Mouse (Mus musculus) Patski (cell line): Measurements from ENCODE around the gene Rpn1. TPM values are rescaled to one million over a fixed set of nuclear protein-coding genes. Genes with fewer than 3 reads are reported as not detected.

Experiments
- ATAC-seq: fragments of 100-300 bp; one replicate; pipeline ENCODE4 v1.8.0; 2021
- CTCF ChIA-PET: fragments of 350-600 bp; sonication (Branson Sonifier 250); formaldehyde crosslinking; loops from one replicate; lab custom pipeline; 2022; ENCODE audit warnings: inconsistent platforms; lab: Charles Lee
- POLR2A ChIA-PET: fragments of 350-600 bp; sonication (Branson Sonifier 250); formaldehyde crosslinking; loops from one replicate; lab custom pipeline; 2022; ENCODE audit warnings: antibody characterized with exemption, inconsistent platforms; lab: Charles Lee
- DNase-seq: peaks from one replicate; pipeline ENCODE4 v3.0.0-alpha.2; 2011; ENCODE audit warnings: low read depth, low spot score
- H3K27me3 ChIP-seq: fragments of 371-371 bp; one replicate; pipeline ENCODE4 v1.5.1; 2021
- CTCF ChIP-seq: fragments of 100-300 bp; IDR thresholded peaks from one replicate; pipeline ENCODE4 v1.5.1; 2021
- in situ Hi-C: fragments of 300-500 bp; cut with MboI; formaldehyde crosslinking; loops from 3 replicates; pipeline ENCODE4 v1.11.1; 2018; ENCODE audit warnings: low pct_unique_long_range_greater_than_20kb, mixed read lengths
- polyA plus RNA-seq: library from polyadenylated mRNA; unstranded; gene quantifications from one replicate; pipeline ENCODE4 v1.2.3, GENCODE M21; 2021

Rpn1 gene
- polyA plus RNA-seq, 1 experiment from 2014 or later = 218 TPM

DNA sequence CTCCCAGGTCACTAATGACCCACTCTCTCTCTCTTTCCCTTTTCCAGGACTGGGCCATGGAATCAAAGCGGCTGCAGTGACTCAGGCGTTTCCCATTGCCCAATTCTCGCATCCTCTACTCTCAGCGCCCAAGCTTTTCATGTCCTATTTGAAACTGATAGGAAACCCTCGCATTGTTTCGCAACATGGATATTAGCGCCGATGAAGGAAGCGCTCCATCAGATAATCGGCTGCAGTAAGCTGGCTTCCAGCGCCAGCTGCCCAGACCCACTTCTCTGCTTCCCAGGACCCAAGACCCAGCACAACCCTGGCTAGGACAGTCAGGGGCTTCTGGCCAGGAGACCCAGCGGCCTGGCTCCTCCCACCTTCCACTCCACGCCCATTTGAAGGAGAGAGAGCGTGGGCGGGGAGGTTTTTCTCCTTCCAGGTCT, 51.9 kb downstream of the Rpn1 start:
- ChIA-PET POLR2A (no interaction called here), CTCF (interaction anchor here (2.5 kb wide), 1 partner anchor 13 kb away, joined by 7 read pairs; no protein-coding TSS in a partner anchor)
- no peak for DNase-seq

DNA sequence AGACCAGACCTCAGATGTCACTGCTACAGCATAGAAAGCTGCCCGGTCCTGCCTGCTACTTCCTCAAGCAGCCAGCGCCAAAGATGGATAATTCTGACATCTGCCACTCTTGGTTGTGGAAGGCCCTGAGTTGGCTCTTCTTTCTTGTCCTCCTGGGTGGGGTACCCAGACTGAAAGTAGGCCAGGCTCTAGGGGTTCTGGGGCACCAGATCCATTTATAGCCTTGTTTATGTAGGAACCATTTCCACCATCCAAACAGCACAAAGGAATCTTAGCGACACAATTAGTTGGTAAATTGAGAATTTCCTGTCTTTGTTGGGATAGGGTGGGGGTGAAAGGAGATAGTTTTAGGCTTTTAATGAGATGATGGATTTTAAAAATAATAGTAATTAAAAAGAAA, 54.2 kb downstream of the Rpn1 start:
- CTCF ChIA-PET = no interaction called here
- POLR2A ChIA-PET = no interaction called here
- no peak for ATAC-seq
- DNase-seq = no peak
- TF ChIP-seq CTCF = no peak
- in situ Hi-C loops = no loop called here
- H3K27me3 ChIP-seq = peaks cover 4% of the 10 kb centered on the region

More for the DNA sequence above, 51.9 kb downstream of the Rpn1 start:
- TF ChIP-seq CTCF = no peak
- in situ Hi-C loops = no loop called here
- peaks cover 3% of the 10 kb centered on the region for H3K27me3 ChIP-seq
- ATAC-seq = no peak

DNA sequence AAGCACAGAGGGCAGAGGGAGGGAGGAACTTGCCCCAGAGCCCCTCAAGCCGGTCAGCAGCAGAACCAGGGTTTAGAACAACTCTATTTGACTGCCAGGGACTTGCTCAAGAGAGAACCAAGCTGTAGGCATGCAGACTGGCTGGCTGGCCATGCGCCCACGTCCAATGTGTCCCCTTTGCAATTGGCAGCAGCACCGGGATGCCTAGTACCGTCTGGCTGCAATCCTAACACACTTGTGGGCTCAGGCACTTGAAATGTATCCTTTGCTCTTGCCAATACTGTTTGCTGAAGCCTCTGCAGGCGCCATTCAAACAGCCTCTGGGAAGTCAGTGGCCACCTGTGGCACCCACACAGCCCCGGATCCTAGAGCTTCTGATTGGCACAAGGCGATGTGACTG, 56.0 kb downstream of the Rpn1 start:
- no peak for DNase-seq
- ChIA-PET POLR2A (no interaction called here), CTCF (interaction anchor here (1.2 kb wide), 1 partner anchor 327 kb away, joined by 3 read pairs; no protein-coding TSS in a partner anchor)
- peaks cover 5% of the 10 kb centered on the region for H3K27me3 ChIP-seq
- in situ Hi-C loops = no loop called here
- ATAC-seq = no peak
- TF ChIP-seq CTCF = no peak

- ChIA-PET CTCF (no interaction called here), POLR2A (interaction anchor here (0.6 kb wide), 1 partner anchor 179 kb away, joined by 4 read pairs; no protein-coding TSS in a partner anchor)
- ATAC-seq (no peak), DNase-seq (no peak)
- in situ Hi-C loops = no loop called here
- H3K27me3 ChIP-seq = peaks cover 2% of the 10 kb centered on the region
- no peak for TF ChIP-seq CTCF
Observed at GRCm38 (mm10) chr6:88145793-88146192, 61.5 kb downstream of the Rpn1 start.

- DNase-seq (no peak), ATAC-seq (no peak)
- CTCF ChIA-PET = no interaction called here
- peaks cover 2% of the 10 kb centered on the region for H3K27me3 ChIP-seq
- POLR2A ChIA-PET = no interaction called here
- TF ChIP-seq CTCF = no peak
- in situ Hi-C loops = no loop called here
Observed at GRCm38 (mm10) chr6:88146576-88146975, 62.3 kb downstream of the Rpn1 start.

DNA sequence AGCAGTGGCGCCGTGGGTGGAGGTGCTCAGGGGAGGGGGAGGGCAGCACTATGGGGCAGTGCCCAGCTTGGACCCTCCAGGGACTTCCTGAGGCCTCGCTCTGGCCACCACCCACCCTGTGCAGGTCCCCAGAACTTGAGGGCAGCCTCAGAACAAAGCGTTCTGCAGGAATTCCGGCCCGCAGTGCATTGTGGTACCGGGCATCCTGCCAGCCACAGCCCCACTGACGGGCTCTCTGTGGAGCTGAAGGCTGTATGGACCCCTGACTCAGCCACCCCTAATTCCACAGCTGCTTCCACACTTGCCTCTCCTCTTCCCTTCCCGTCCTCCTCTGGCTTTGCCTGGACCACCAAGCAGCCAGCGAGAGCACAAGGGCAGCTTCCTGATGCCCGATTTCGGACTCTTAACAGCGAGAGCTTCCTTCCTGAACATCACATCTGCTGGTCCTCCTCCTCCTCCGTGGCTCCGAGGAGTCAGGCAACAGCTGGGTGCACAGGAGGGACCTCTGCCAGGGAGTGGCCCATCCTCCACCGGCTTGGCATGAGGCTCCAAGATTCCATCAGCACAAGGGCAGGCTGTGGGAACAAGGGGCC, 63.2 kb downstream of the Rpn1 start:
- DNase-seq = no peak
- ChIA-PET CTCF (no interaction called here), POLR2A (no interaction called here)
- no peak for ATAC-seq
- peaks cover 2% of the 10 kb centered on the region for H3K27me3 ChIP-seq
- in situ Hi-C loops = no loop called here
- TF ChIP-seq CTCF = no peak

DNA sequence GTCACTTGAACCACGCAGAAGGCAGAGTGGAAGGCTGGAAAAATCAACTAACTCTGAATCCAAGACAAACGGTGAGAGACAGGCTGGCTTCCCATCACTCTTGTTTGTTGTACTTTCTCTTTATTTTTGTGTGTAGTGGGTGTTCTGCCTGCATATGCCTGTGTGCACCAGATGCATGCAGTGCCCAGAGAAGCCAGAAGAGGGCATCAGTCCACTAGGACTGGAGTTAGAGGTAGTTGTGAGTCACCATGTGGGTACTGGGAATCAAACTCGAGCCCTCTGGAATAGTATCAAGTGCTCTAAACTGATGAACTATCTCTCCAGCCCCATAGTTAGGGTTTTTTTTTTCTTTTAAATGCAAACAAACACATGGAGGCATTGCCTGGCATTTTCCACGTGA, 67.1 kb downstream of the Rpn1 start:
- CTCF ChIA-PET = no interaction called here
- DNase-seq (no peak), ATAC-seq (no peak)
- no peak for TF ChIP-seq CTCF
- POLR2A ChIA-PET = no interaction called here
- in situ Hi-C loops = no loop called here
- no peaks in the 10 kb centered on the region for H3K27me3 ChIP-seq

- no peaks in the 10 kb centered on the region for H3K27me3 ChIP-seq
- CTCF ChIA-PET = interaction anchor here (1.0 kb wide), 1 partner anchor 347 kb away, joined by 3 read pairs; no protein-coding TSS in a partner anchor
- TF ChIP-seq CTCF = no peak
- POLR2A ChIA-PET = interaction anchor here (1.1 kb wide), 1 partner anchor 18 kb away, joined by 3 read pairs; no protein-coding TSS in a partner anchor
- DNase-seq (no peak), ATAC-seq (no peak)
- in situ Hi-C loops = no loop called here
Observed at GRCm38 (mm10) chr6:88152127-88152705, 67.9 kb downstream of the Rpn1 start.

DNA sequence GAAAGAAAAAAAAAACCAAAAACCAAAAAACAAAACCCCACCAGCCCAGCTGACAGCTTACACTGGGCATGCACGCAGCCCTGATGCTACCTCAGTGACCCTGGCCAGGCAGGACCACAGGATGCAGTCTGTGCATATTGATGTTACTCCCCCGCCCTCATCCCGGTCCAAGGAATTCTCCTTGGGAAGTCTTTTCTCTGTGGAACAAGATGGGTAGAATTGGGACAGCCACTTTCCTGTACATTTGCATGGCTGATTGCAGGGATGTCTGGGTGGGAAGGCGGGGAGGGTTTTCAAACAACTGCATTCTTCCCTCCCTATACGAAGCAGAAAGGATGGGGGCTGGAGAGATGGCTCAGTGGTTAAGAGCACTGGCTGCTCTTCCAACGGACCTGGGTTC, 68.7 kb downstream of the Rpn1 start:
- ChIA-PET POLR2A (interaction anchor here (1.1 kb wide), 1 partner anchor 19 kb away, joined by 3 read pairs; no protein-coding TSS in a partner anchor), CTCF (interaction anchor here (1.0 kb wide), 1 partner anchor 346 kb away, joined by 3 read pairs; no protein-coding TSS in a partner anchor)
- no peaks in the 10 kb centered on the region for H3K27me3 ChIP-seq
- in situ Hi-C loops = no loop called here
- no peak for TF ChIP-seq CTCF
- ATAC-seq (no peak), DNase-seq (no peak)

Other genes starting within 250 kb of the Rpn1 start
- gene Gm45140, start 248.7 kb upstream of the Rpn1 start, polyA plus RNA-seq = 11.2 TPM
- gene Isy1, start 245.7 kb upstream of the Rpn1 start, polyA plus RNA-seq = 59.6 TPM
- 364 TPM for gene Cnbp, start 233.4 kb upstream of the Rpn1 start, polyA plus RNA-seq
- 128 TPM for gene Copg1, start 196.7 kb upstream of the Rpn1 start, polyA plus RNA-seq
- gene Hmces, start 170.5 kb upstream of the Rpn1 start, polyA plus RNA-seq = 36.8 TPM
- gene H1fx, start 102.8 kb upstream of the Rpn1 start, polyA plus RNA-seq = 29.6 TPM
- 345 TPM for gene Rab7, start 39.2 kb upstream of the Rpn1 start, polyA plus RNA-seq
- 6.2 TPM for gene Gata2, start 109.4 kb downstream of the Rpn1 start, polyA plus RNA-seq
- not detected for gene Dnajb8, start 137.8 kb downstream of the Rpn1 start, polyA plus RNA-seq